Mouse (Mus musculus): ENCODE results near the gene Thra. TPM values are rescaled to one million over a fixed set of nuclear protein-coding genes. Genes with fewer than 3 reads are reported as not detected.

Gene Thra
- total RNA-seq, 2 experiments from 2014 or later, result 90.2 to 91.0 TPM

DNA sequence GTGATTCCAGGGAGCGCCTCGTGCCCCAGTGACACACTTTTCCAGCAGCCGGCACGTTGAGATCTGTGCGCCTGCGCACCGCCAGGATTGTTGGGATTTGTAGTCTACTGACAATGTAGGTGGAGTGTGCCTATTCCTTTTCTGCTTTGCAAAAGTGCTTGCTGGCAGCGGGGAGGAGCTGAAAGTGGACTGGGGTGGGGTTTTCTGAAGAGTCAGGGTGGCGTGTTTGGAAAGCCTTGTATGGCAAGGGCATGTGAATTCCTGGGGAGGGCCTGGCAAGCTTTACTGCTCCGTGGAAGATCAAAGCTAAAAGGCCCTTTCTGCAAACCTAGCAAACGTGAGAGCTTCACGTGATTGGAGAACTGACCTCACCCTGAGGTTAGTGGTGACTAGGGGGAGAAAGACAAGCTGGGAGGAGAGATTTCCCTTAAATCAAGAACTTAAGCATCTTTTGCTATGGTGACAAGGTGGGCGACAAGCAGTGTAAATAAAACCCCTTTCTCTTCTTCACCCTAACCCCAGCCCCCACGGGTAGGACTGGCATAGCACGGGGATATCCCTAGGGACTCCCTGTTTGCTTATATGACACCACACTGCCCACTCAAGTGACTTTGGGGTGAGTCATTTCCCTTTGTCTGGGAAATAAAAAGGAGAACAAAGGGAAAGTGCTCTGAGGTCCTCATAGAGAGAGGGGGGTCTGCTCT is 35.1 kb downstream of the Thra start:
- peak in 1 of 2 experiments; percentile 99 for DNase-seq (ENCODE audit: low spot score in 2 of 2)

DNA sequence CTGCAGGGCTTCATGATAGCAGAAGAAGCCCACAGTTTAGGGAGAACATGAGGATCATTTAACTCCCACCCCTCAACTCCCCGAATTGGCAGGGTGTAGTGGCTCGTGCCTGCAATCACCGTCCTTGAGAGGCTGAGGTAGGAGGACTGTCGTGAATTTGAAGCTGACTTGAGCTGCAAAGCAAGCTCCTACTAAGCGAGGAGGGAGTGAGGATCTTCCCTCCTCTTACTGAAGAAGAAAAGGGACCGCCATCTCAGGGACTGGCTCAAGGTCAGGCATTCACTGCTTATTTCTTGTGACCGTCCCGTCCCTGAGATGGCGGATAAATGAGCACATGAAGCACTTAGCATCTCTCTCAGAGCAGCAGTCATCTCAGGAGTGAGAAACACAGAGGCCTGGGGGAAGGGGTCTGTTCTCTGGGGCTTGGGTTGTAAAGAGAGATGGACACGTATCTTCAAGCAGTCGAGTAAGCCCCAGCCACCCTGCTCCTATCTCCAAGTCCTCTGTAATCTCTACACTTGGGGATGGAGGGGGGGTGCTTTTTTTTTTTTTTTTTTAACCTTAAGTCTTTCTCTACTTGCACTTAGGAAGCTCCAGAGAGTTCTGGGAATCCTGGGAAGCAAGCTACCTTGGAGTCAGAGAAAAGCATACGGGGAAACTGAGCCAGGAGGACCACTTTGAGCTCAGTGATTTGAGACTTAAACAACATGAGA is 35.8 kb downstream of the Thra start:
- DNase-seq (ENCODE audit: low spot score in 2 of 2), result no peak

DNA sequence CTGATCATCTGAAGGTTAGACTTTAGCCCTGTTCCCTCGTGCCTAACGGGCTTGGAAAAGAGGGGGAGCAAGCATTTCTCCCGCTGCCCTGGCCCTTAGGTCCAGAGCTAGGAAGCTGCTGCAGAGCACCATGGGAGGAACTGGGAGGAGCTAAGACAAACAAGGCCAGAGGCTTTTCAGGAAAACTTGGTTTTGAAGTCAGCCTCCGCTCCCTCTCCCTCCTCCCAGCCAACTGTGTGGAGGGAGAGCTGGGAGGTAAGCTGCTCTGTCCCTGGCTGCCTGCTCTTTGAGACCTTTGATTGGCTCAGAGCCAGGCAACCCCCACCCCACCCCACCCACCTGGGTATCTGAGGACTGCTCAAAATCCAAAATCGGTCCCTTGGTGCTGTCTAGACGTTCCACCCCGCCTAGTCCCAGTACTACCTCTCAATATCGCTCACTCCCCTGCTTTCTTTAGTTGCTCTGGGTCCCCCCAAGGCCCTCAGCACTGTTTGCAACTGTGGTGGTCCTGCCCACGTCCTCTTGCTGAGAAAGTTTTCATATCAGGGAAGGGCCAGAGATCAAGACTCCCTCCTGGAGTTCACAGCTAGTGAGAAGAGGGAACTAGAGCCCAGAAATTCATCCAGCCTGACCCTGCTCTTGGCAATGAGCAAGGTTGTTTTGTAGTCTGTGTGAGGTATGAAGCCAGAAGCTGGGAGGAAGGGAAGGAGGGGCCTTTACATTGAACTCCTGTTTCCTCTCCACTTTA is 36.6 kb downstream of the Thra start:
- DNase-seq (ENCODE audit: low spot score in 2 of 2), result peak; percentile 59 to 73

DNA sequence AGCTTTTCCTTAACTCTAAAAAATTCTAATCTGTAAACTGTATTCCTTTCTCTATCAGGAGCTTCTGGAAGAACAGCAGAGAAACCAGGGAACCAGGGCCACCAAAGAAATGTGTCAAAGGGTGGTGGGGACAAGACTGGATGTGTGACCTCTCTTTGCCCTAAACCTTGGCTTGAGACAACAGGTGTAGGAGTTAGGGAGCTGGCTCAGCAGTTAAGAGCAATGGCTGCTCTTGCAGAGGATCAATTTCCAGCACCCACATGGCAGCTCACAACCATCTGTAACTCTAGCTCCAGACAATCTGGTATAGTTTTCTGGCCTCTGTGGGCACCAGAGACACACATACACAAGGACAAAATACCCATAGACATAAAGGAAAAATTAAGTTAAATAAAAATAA is 37.5 kb downstream of the Thra start:
- DNase-seq (ENCODE audit: low spot score in 2 of 2), result no peak

DNA sequence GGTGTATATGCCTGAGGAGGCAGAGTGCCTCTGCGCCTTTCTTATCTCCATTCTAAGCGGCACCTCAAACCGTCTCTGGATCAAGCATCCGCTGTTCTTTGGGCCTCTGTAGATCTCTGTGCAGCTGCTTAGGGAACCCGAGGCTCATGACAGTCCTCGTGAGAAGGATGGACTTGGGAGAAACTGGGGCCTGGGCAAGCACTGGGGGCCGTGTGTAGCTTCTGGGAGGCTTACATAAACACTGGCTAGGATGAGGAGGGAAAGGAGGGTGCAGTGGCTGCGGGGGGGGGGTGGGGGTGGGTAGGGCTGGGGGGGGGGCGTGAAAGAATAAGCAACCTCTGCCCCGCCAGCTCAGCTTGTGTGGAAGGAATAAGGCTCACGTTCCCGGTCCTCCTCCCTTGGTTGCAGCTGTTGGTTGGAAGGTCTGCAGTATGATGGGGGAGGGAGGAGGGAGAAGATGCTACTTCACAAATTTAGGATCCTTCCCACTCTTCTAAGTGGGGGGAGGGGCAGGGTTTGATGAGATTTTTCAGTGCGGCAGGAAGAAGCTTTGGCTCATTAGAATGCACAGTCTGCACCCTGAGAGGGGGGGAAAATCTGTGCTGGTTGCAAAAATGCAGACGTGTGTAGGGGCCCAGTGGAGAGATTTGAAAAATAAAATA is 41.5 kb downstream of the Thra start:
- DNase-seq (ENCODE audit: low spot score in 2 of 2), result no peak

DNA sequence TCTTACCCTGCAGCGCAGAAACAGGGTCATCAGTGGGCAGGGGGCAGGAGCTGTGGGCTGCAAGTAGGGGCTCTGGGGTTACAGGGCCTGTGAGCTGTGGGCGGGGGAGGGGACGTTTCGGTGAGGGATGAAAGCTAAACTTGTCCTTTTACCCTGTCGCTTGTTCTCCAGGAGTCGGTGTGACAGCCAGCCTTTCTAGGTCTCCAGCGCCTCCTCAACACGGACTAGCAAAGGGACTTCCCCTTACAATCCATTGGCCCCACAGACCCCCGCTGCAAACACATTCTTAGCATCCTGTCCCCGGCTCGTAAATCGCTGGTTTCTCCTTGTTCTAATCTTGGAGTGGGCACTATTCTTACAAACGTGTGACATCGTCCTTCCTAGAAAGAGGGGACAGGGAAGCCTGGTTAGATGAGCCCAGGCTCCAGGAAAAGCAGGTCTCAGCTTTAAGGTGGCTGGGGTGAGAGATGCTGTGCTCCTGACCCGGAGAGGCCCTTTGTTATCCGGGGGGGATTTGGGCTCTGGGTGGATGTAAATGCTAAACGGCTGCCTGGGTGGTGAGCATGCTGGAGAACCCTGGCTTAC is 42.3 kb downstream of the Thra start:
- peak in 1 of 2 experiments; percentile 33 for DNase-seq (ENCODE audit: low spot score in 2 of 2)

DNA sequence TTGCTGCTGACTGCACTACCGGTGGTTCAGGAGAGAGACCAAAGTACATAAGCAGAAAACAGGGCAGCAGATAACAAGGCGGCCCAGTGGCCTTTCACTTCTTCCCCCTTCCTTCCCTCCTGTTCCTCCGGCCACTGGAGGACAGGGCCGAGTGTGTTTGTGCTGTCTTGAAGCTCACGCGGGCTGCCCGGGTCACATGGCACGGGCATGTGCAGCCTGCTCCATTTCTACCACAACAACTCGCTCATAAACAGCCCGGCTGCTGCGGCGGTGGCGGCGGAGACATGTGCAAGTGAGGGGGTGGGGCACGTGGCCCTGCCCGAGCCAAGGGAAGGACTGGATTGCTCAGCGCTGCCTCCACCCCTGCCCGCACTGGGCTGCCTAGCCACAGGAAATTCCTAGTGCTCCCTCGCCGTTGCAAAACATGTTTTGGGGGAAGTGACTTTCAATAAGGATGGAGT is 42.8 kb downstream of the Thra start:
- DNase-seq (ENCODE audit: low spot score in 2 of 2), result peak; percentile 95 to 97

DNA sequence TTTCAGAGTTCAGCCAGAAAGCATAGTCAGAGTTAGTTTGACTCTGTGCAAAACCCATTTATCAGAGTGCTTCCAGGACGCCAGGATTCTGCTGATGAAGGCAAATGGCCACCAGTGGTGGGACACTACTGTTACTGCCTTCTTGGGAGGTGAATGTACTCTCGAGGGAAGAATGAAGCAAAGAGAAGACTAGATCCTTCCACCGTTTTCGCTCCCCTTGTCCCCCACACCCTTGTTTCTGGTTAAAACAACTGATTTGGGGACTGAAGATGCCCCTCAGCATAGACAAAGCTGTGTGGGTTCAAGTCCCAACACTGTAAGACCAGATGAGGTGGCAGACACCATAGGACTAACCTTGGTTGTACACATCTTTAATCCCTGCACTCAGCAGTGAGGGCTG is 43.7 kb downstream of the Thra start:
- DNase-seq (ENCODE audit: low spot score in 2 of 2), result peak in 1 of 2 experiments; percentile 15

DNA sequence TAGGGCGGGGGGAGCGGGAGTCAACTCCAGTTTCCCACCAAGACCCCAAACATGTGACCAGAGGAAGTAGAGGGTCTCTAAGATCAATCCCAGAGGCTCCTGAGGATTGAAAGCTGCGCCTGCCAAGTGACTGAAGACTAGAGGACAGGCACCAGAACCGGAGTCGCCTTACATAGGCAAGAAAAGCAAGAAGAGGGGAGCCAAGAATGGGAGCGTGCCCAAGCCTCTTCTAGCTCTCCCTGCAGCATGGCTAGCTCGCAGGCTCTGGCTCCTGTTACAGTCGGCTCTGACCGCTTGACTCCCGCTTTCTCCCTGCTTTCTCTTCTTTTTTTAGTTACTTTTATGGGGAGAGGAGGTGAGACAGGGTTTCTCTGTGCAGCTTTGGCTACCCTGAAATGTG is 44.8 kb downstream of the Thra start:
- DNase-seq (ENCODE audit: low spot score in 2 of 2), result no peak

DNA sequence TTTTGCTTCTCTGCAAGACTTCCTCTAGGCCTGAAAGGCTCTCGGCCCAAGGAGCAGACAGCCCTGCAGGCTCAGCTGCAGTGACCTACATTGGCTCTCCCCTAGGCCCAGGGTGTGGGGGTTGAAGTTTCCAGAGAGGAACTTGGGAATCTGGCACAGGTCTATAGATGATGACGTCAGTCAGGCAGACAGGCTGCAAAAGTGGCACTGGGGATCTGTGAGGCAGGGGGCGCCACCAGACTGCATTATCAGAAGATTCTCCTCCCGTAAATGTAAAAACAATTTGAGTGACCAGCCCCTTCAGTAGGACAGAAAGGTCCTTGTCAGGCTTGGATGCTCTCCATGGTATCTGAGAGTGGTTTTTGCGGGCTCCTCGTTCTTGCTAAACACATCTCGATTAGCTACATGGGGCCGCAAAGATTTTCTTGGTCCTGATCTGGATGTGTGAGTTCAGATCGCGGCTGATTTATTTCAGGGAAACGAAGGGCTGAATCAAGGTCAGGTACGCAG is 45.4 kb downstream of the Thra start:
- DNase-seq (ENCODE audit: low spot score in 2 of 2), result peak; percentile 62 to 65

DNA sequence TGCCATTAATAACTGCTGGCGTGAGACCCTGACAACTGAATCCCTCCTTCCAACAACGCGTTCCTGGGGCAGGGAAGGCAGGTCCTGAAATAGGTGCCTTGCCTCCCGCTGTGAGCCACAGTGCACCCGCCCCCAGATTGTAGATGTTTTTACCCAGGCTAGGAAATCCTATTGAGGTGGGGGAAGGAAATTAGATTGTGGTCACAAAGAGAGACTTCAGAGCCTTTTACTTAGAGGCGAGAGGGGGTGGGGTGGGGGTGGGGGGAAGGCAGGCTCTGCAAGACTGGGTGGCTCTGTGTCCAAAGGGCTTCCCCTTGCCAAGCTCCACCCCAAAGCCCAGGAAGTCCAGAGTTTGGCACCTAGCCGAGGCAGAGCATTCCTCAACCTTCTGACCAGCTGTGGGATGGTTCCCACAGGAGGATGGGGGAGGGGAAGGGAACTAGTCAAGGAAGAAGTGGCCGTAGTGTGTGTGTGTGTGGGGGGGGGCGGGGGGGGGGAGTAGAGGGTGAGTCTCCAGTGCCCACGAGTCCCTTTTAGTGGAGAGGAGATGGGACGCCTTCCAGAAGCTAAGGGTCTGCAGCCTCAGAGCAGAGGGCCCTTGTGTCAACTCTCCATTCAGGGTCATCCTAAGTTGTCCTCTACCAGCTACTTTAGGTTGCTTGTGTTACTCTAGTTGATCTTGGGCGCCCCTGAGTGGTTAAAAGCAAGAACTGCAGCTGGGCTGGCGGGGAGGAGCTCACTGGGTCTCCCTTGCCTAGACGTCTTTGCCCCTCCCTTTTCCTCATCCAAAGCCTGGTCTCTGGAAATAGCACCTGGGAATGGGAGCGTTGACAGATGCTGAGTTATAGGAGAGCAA is 46.1 kb downstream of the Thra start:
- DNase-seq (ENCODE audit: low spot score in 2 of 2), result peak; percentile 93 to 96

DNA sequence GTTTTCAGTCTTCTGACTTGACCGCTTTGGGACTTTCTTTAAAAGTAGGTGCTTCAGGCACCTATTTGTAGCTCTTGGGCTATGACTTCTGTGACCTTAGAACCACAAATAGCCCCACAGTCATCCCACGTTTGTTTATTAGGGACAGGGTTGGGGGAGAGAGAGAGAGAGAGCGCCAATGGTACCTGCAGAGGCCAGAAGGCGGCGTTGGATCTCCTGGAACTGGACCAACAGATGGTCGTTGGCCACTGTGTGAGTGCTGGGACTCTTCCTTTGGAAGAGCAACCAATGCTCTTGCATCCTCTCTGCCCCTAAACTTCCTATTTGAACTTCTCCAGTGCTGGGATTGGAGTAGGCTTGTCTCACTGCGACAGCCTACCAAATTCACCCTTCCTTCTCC is 46.8 kb downstream of the Thra start:
- DNase-seq (ENCODE audit: low spot score in 2 of 2), result no peak

DNA sequence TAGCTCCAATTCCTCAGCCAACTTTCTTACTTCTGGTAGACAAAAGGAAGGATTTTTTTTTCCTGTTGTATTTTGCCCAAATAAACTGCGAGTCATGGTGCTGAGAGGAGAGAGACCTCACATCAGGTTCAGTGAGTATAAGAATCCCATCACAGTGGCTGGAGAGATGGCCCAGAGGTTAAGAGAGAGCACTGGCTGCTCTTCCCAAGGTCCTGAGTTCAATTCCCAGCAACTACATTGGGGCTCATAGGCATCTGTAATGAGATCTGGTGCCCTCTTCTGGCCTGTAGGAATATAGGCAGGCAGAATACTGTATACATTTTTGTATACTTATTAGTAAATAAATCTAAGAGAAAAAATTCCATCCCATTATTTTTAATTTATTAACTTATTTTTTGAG is 47.3 kb downstream of the Thra start:
- no peak for DNase-seq (ENCODE audit: low spot score in 2 of 2)

DNA sequence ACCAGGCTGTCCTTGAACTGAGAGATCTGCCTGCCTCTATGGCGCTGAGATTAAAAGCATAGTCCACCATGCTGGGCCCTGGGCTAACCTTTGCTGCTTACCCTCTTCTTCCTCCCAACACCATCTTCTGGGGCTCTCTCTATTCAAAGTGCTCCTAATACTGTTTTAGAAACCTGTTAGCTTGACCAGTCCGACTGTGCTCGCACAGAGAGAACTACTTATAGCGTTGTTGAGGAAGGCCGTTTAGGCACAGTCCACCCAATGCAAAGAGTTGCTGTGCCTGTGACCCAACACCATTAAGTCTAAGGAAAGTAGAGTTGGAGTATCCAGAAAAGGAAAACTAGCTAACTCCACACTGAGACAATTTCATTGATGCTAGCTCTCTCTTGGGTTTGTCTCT is 47.7 kb downstream of the Thra start:
- DNase-seq (ENCODE audit: low spot score in 2 of 2), result no peak

DNA sequence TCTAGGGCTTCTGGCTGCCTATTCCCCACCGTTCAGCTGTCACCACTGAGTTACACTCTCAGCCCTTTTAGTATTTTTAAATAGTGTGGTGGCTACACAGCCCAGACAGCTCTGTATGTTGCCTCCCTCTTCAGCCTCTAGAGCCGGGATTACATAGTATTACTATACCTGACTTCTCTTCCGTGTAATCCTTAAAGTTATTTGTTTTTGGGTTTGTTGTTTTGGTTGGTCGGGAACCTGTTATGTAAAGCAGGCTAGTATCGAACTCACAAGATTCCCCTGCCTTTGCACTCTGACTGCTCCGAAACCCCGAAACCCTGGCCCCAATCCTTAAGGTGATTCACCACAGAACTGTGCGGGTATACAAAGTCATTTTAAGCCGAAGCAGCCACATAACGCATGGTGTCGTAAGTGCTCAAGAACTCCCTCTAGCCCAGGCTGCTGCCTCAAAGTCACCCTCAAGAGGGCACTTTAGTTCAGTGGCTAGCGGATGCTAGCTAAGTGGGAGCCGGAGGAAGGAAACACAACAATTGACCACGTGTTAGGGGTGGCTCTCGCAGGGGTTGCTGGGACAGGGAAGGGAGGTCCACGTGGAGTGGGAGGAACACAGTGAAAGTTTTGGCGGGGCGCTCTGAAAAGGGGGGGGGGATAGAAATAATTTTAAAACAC is 48.2 kb downstream of the Thra start:
- peak; percentile 76 to 79 for DNase-seq (ENCODE audit: low spot score in 2 of 2)

DNA sequence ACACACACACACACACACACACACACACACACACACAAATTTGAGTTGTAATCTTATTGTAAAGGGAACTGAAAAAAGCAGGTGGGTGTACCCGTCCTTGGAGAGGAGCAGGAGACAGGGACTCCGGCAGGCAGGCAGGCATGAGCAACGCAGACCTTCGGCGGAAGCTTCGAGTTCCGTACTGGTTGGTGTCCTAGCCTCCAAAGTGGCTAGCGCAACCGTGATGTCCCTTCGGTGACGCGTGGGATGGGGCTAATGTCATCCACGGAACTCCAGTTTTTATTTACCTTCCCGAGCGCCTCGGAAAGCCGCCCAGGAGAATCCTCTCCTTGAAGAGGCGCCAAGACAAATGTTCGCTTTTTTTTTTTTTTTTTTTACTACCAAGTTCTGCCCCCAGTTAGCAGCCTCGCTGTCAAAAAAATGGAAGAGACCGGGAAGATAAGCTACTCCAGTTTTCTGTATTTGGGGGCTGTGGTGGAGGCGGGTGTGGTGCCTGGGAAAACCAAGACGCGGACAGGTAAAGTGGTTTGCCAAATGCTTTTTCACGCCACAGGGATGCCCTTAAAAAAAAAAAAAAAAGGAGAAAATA is 48.9 kb downstream of the Thra start:
- DNase-seq (ENCODE audit: low spot score in 2 of 2), result peak in 1 of 2 experiments; percentile 57

DNA sequence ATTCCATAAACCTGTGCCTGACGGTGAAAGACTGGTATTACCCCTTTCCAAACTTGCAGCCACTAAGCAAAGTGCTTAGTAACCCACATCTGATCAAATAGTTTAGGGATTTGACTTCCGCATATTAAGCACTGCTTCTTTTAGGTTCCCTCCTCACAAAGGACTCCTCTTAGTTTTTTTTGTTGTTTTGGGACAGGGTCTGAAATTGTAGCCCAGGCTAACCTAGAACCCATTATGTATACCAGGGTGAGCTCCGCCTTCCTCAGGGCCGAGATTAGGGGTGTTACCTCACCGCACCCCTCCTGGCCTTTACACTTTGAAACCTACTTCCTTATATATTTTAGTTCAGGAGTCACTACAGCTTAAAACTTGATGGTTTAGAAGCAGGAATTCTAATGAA is 49.4 kb downstream of the Thra start:
- no peak for DNase-seq (ENCODE audit: low spot score in 2 of 2)

DNA sequence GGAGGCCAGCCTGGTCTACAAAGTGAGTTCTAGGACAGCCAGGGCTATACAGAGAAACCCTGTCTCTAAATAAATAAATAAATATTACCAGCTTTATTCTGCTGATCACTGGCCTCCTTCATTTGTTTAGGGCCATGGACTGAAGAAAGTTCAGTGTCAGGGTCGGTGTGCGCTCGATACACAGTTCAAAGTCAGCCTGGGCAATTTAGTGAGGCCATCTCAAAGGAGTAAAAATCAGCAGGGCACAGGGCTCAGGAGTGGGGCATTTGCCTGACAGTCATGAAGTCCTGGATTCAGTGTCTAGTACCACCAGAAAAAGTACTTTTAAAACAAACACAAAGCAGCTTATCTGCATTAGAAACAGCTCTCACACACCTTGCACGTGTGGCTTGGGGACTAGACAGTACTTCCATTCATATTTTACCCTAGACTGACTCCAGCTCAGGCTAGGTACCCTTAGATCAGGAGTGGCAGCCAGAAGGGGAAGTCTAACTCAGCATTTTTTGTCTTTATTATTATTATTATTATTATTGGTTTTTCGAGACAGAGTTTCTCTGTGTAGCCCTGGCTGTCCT is 50.3 kb downstream of the Thra start:
- DNase-seq (ENCODE audit: low spot score in 2 of 2), result no peak

DNA sequence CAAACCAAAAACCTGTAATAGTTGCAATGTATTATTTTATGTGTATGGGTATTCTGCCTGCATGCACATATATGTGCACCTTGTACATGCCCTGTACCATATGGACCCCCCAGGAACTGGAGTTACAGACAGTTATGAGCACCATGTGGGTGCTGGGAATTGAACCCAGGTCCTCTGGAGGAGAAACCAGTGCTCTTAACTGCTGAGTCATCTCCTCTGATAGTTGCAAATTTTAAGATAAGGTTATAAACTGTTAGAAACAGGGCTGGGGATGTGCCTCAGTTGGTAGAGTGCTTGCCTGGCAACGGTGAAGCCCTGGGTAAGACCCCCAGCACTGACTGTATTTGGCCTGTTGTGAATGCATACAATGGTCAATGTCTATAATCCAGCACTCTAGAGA is 51.0 kb downstream of the Thra start:
- DNase-seq (ENCODE audit: low spot score in 2 of 2), result no peak
